Mouse (Mus musculus): ENCODE results near the gene Itsn2.

DNA sequence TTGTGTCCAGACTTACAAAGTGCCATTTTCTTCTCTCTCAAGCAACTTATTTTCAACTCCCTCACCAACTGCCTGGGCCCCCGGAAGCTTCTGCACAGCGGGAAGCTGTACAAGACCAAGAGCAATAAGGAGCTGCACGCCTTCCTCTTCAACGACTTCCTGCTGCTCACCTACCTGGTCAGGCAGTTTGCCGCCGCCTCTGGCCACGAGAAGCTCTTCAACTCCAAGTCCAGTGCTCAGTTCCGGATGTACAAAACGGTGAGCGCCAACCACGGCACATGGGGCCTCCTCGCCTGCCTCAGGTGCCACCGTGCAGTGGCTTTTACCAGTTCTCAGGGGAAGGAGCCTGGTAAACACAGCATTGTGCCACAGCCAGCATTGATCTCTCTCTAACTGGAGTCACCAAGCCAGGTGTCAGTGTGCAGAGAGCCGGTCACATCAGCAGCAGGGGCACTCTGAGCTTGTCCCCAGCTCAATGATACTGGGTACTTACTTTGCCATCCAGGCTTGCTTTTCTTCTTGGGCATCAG is 115.1 kb downstream of the Itsn2 start:
- TF ChIP-seq POLR2AphosphoS2 (IDR thresholded peaks at IDR 0.05; ENCODE audit: insufficient read length, low read depth) (no peak), POLR2A (IDR thresholded peaks at IDR 0.05; ENCODE audit: insufficient read length, low read depth) (no peak), USF1 (IDR thresholded peaks at IDR 0.05; ENCODE audit: low read depth) (no peak), TCF12 (IDR thresholded peaks at IDR 0.05; ENCODE audit: insufficient read depth, poor library complexity, severe bottlenecking) (no peak), MYOD1 (IDR thresholded peaks at IDR 0.05; ENCODE audit: control insufficient read depth in 1 of 3, insufficient read length in 2 of 3, low read depth in 2 of 3) (no peak)

Measured in myocyte (in vitro differentiated cells).